Mouse (Mus musculus) frontal cortex, postnatal 36 days (tissue): ENCODE measurements at regions not wholly inside any gene's neighbourhood (a gene's known extent, or its start where the extent isn't known, plus 50 kb on each side); places are given as distances from the start of the nearest gene placed in this dataset.

Experiments
- DNase-seq, 2 experiments: peaks; one replicate each; pipeline ENCODE4 v3.0.0; 2022; ENCODE audit warnings: low spot score in 2 of 2

- DNase-seq: peak in 1 of 2 experiments; percentile 3
Observed at GRCm38 (mm10) chrX:165767672-165768265, 402.5 kb upstream of the Gemin8 start.
